Mouse (Mus musculus) skeletal muscle tissue, adult 2 months (tissue): ENCODE measurements around the gene Dusp10.

Experiments
- DNase-seq: peaks from one replicate; pipeline ENCODE4 v3.0.0-alpha.2; 2012; ENCODE audit warnings: low read depth, low spot score

Gene Dusp10

GRCm38 (mm10) chr1:184013106-184013505 is at the start of gene Dusp10:
Gene Dusp10, plus strand, starts transcription at chr1:184013302.
- no peak for DNase-seq

- no peak for DNase-seq
These were observed 47.8 kb upstream of the Dusp10 start for GRCm38 (mm10) chr1:183965341-183965740.

GRCm38 (mm10) chr1:183969265-183969664 is 43.8 kb upstream of the Dusp10 start:
- DNase-seq = no peak

- DNase-seq = peak; percentile 56
These were observed 33.3 kb upstream of the Dusp10 start for GRCm38 (mm10) chr1:183979814-183980243.

- no peak for DNase-seq
These were observed 31.0 kb upstream of the Dusp10 start for GRCm38 (mm10) chr1:183982108-183982507.

- no peak for DNase-seq
These were observed 25.3 kb upstream of the Dusp10 start for GRCm38 (mm10) chr1:183987711-183988245.

GRCm38 (mm10) chr1:183991921-183992320 is 21.2 kb upstream of the Dusp10 start:
- no peak for DNase-seq

GRCm38 (mm10) chr1:183997207-183997606 is 15.9 kb upstream of the Dusp10 start:
- DNase-seq = no peak

GRCm38 (mm10) chr1:184002470-184002869 is 10.6 kb upstream of the Dusp10 start:
- no peak for DNase-seq

- no peak for DNase-seq
These were observed 8.8 kb upstream of the Dusp10 start for GRCm38 (mm10) chr1:184004311-184004710.

GRCm38 (mm10) chr1:184005315-184006058 is 7.6 kb upstream of the Dusp10 start:
- DNase-seq = no peak

- DNase-seq = peak; percentile 14
These were observed 7.0 kb upstream of the Dusp10 start for GRCm38 (mm10) chr1:184006086-184006485.

- no peak for DNase-seq
These were observed 1.8 kb upstream of the Dusp10 start for GRCm38 (mm10) chr1:184011311-184011710.

- DNase-seq = no peak
These were observed 989 bp downstream of the Dusp10 start for GRCm38 (mm10) chr1:184014091-184014490.

GRCm38 (mm10) chr1:184015995-184016730 is 3.1 kb downstream of the Dusp10 start:
- DNase-seq = no peak

- DNase-seq = no peak
These were observed 4.5 kb downstream of the Dusp10 start for GRCm38 (mm10) chr1:184017606-184018005.

- no peak for DNase-seq
These were observed 6.1 kb downstream of the Dusp10 start for GRCm38 (mm10) chr1:184019042-184019721.

- DNase-seq = no peak
These were observed 6.6 kb downstream of the Dusp10 start for GRCm38 (mm10) chr1:184019722-184020107.

- DNase-seq = no peak
These were observed 10.9 kb downstream of the Dusp10 start for GRCm38 (mm10) chr1:184023971-184024370.

GRCm38 (mm10) chr1:184024631-184025030 is 11.5 kb downstream of the Dusp10 start:
- no peak for DNase-seq

- no peak for DNase-seq
These were observed 12.0 kb downstream of the Dusp10 start for GRCm38 (mm10) chr1:184025079-184025478.

GRCm38 (mm10) chr1:184027039-184027438 is 13.9 kb downstream of the Dusp10 start:
- DNase-seq = no peak
